Mouse (Mus musculus) hindlimb bud, embryonic 11.5 days (tissue): ENCODE measurements around the gene Gpam.

Experiments used
- DNase-seq: peaks from one replicate; pipeline ENCODE4 v3.0.0-alpha.2; 2012; ENCODE audit warnings: low read depth, low spot score; ENCODE audit errors: extremely low spot score

The Gpam gene

GRCm38 (mm10) chr19:55069054-55069453 is 58.0 kb downstream of the Gpam start:
- DNase-seq: no peak

GRCm38 (mm10) chr19:55063272-55063671 is 63.8 kb downstream of the Gpam start:
- no peak for DNase-seq

GRCm38 (mm10) chr19:55062501-55062900 is 64.5 kb downstream of the Gpam start:
- DNase-seq: no peak

GRCm38 (mm10) chr19:55061951-55062350 is 65.1 kb downstream of the Gpam start:
- peak; percentile 54 for DNase-seq

- no peak for DNase-seq
Measured at GRCm38 (mm10) chr19:55061447-55061901, 65.6 kb downstream of the Gpam start.

- peak; percentile 12 for DNase-seq
Measured at GRCm38 (mm10) chr19:55060964-55061363, 66.1 kb downstream of the Gpam start.

GRCm38 (mm10) chr19:55057483-55057882 is 69.6 kb downstream of the Gpam start:
- DNase-seq: no peak

GRCm38 (mm10) chr19:55055634-55056269 is 71.3 kb downstream of the Gpam start:
- DNase-seq: no peak

GRCm38 (mm10) chr19:55053163-55053562 is 73.9 kb downstream of the Gpam start:
- DNase-seq: no peak

- no peak for DNase-seq
Measured at GRCm38 (mm10) chr19:55037406-55037805, 89.6 kb downstream of the Gpam start.

- DNase-seq: no peak
Measured at GRCm38 (mm10) chr19:55018872-55019271, 108.2 kb downstream of the Gpam start.
